Mouse (Mus musculus) hematopoietic stem cell, adult 5-6 weeks (primary cell): Measurements from ENCODE around the gene Bfsp2. TPM values are rescaled to one million over a fixed set of nuclear protein-coding genes. Genes with fewer than 3 reads are reported as not detected.

Source experiments
- ATAC-seq, 2 experiments: fragments of 125-278 bp in 1 of 2; replicated peaks in 1 of 2; 2 replicates each; pipeline ENCODE4 v1.8.0; 2016 to 2017; ENCODE audit warnings: inconsistent platforms in 2 of 2, mild to moderate bottlenecking in 2 of 2, moderate number of reproducible peaks in 2 of 2, low read depth in 1 of 2, moderate TSS enrichment in 1 of 2; ENCODE audit not compliant: low FRiP score in 2 of 2, poor library complexity in 2 of 2, severe bottlenecking in 2 of 2, insufficient read depth in 1 of 2, low TSS enrichment in 1 of 2
- total RNA-seq: library from RNA; stranded (forward); fragments of 172-1452, 232-1000 nt; gene quantifications from 2 replicates; pipeline ENCODE4 v1.2.3, GENCODE M21; 2017

The Bfsp2 gene
- total RNA-seq, 1 experiment from 2014 or later, result 3.4 TPM

GRCm38 (mm10) chr9:103491985-103492384, 11.8 kb upstream of the Bfsp2 start:
- no peak for ATAC-seq

- peak; percentile 55 to 66; a peak in 3 of 4 replicates for ATAC-seq
These were observed 10.2 kb upstream of the Bfsp2 start for GRCm38 (mm10) chr9:103490439-103490838.

- no peak for ATAC-seq
These were observed 9.7 kb upstream of the Bfsp2 start for GRCm38 (mm10) chr9:103489883-103490282.

GRCm38 (mm10) chr9:103489096-103489495, 8.9 kb upstream of the Bfsp2 start:
- ATAC-seq, result no peak

- peak; percentile 12 to 43; a peak in 2 of 4 replicates for ATAC-seq
These were observed 6.0 kb upstream of the Bfsp2 start for GRCm38 (mm10) chr9:103486262-103486661.

GRCm38 (mm10) chr9:103485606-103486005, 5.4 kb upstream of the Bfsp2 start:
- 0 out of 4 replicates have a peak, but pooled peaks of 1 of the 2 experiments have one; percentile 13 for ATAC-seq

GRCm38 (mm10) chr9:103480603-103481220, 492 bp upstream of the Bfsp2 start:
- no peak for ATAC-seq

- ATAC-seq, result no peak
These were observed 4.8 kb downstream of the Bfsp2 start for GRCm38 (mm10) chr9:103475414-103475813.

GRCm38 (mm10) chr9:103473915-103474688, 6.1 kb downstream of the Bfsp2 start:
- ATAC-seq, result peak; percentile 51 to 79

- ATAC-seq, result no peak
These were observed 8.4 kb downstream of the Bfsp2 start for GRCm38 (mm10) chr9:103471784-103472183.

- no peak for ATAC-seq
These were observed 10.7 kb downstream of the Bfsp2 start for GRCm38 (mm10) chr9:103469516-103469915.

- no peak for ATAC-seq
These were observed 11.3 kb downstream of the Bfsp2 start for GRCm38 (mm10) chr9:103468911-103469310.

GRCm38 (mm10) chr9:103465711-103466220, 14.5 kb downstream of the Bfsp2 start:
- no peak for ATAC-seq

GRCm38 (mm10) chr9:103465293-103465692, 14.9 kb downstream of the Bfsp2 start:
- ATAC-seq, result no peak

- ATAC-seq, result peak in 1 of 2 experiments; percentile 29; a peak in 2 of 4 replicates
These were observed 16.4 kb downstream of the Bfsp2 start for GRCm38 (mm10) chr9:103463833-103464232.

GRCm38 (mm10) chr9:103459839-103460238, 20.4 kb downstream of the Bfsp2 start:
- no peak for ATAC-seq

- ATAC-seq, result no peak
These were observed 20.9 kb downstream of the Bfsp2 start for GRCm38 (mm10) chr9:103459307-103459706.

GRCm38 (mm10) chr9:103449651-103450050, 30.6 kb downstream of the Bfsp2 start:
- peak; percentile 19 to 38; a peak in 3 of 4 replicates for ATAC-seq
